Mouse (Mus musculus): Measurements from ENCODE around the gene Polr2a. TPM values are rescaled to one million over a fixed set of nuclear protein-coding genes. Genes with fewer than 3 reads are reported as not detected.

Gene Polr2a
- polyA plus RNA-seq, 1 experiment from 2014 or later: 32.7 TPM

GRCm38 (mm10) chr11:69800138-69800391 is 41.6 kb upstream of the Polr2a start:
- H3K36me3 ChIP-seq: no peaks in the 10 kb centered on the region
- no peaks in the 10 kb centered on the region for H3K9me3 ChIP-seq
- peaks cover 55% of the 10 kb centered on the region for H3K4me1 ChIP-seq
- H3K27ac ChIP-seq: peak overlapping the region; percentile 83
- 0 out of 2 replicates have a peak, but pooled peaks have one; percentile 23 for ATAC-seq (ENCODE audit: insufficient number of reproducible peaks, insufficient read depth, low FRiP score, low TSS enrichment)
- H3K4me2 ChIP-seq (replicated peaks): peak overlapping the region; percentile 90
- WGBS: 0% methylated on average over 11 of the region's 11 CpGs
- peak overlapping the region; percentile 68 for H3K9ac ChIP-seq
- H3K27me3 ChIP-seq: peaks cover 72% of the 10 kb centered on the region
- H3K4me3 ChIP-seq: peak overlapping the region; percentile 57

GRCm38 (mm10) chr11:69799394-69800137 is 41.1 kb upstream of the Polr2a start:
- 23% methylated on average over 11 of the region's 12 CpGs for WGBS
- ATAC-seq (ENCODE audit: insufficient number of reproducible peaks, insufficient read depth, low FRiP score, low TSS enrichment): no peak
- H3K9ac ChIP-seq: no peak overlapping the region; the same call in 1 of the 2 replicates
- H3K9me3 ChIP-seq: no peaks in the 10 kb centered on the region
- peak overlapping the region; percentile 90 for H3K4me2 ChIP-seq (replicated peaks)
- H3K27ac ChIP-seq: peak overlapping the region; percentile 83; the same call in 1 of the 2 replicates
- peaks cover 50% of the 10 kb centered on the region for H3K4me1 ChIP-seq
- H3K36me3 ChIP-seq: no peaks in the 10 kb centered on the region
- H3K27me3 ChIP-seq: peaks cover 67% of the 10 kb centered on the region
- peak overlapping the region; percentile 57 for H3K4me3 ChIP-seq

- H3K4me3 ChIP-seq: no peak overlapping the region
- H3K27me3 ChIP-seq: peaks cover 60% of the 10 kb centered on the region
- H3K4me1 ChIP-seq: peaks cover 34% of the 10 kb centered on the region
- WGBS: 68% methylated on average over 7 of the region's 7 CpGs
- no peaks in the 10 kb centered on the region for H3K9me3 ChIP-seq
- no peak for ATAC-seq (ENCODE audit: insufficient number of reproducible peaks, insufficient read depth, low FRiP score, low TSS enrichment)
- no peaks in the 10 kb centered on the region for H3K36me3 ChIP-seq
- no peak overlapping the region for H3K27ac ChIP-seq
- no peak overlapping the region for H3K9ac ChIP-seq
- H3K4me2 ChIP-seq (replicated peaks): no peak overlapping the region
Observed at GRCm38 (mm10) chr11:69797924-69798323, 39.5 kb upstream of the Polr2a start.

- H3K9ac ChIP-seq: peak overlapping the region; percentile 48
- H3K4me1 ChIP-seq: peaks cover 19% of the 10 kb centered on the region
- no peak for ATAC-seq (ENCODE audit: insufficient number of reproducible peaks, insufficient read depth, low FRiP score, low TSS enrichment)
- H3K27ac ChIP-seq: no peak overlapping the region
- no peaks in the 10 kb centered on the region for H3K36me3 ChIP-seq
- peak overlapping the region; percentile 43 for H3K4me3 ChIP-seq
- peaks cover 41% of the 10 kb centered on the region for H3K27me3 ChIP-seq
- 3% methylated on average over 13 of the region's 13 CpGs for WGBS
- no peaks in the 10 kb centered on the region for H3K9me3 ChIP-seq
- peak overlapping the region; percentile 87 for H3K4me2 ChIP-seq (replicated peaks)
Observed at GRCm38 (mm10) chr11:69795983-69796435, 37.6 kb upstream of the Polr2a start.

- ATAC-seq (ENCODE audit: insufficient number of reproducible peaks, insufficient read depth, low FRiP score, low TSS enrichment): peak; percentile 92
- Histone ChIP-seq H3K27ac (peak within 1 kb of the TSS; percentile 38; the same call in 1 of the 2 replicates), H3K4me1 (peaks cover 16% of the 10 kb centered on the region), H3K9ac (peak within 1 kb of the TSS; percentile 48), H3K9me3 (no peaks in the 10 kb centered on the region), H3K36me3 (no peaks in the 10 kb centered on the region), H3K4me2 (replicated peaks) (peak within 1 kb of the TSS; percentile 87), H3K27me3 (peaks cover 41% of the 10 kb centered on the region), H3K4me3 (peak within 1 kb of the TSS; percentile 43)
- 2% methylated on average over 52 of the region's 52 CpGs for WGBS
Observed at GRCm38 (mm10) chr11:69795168-69795982, 36.9 kb upstream of the Polr2a start, which contains the start of gene Chrnb1. Gene Chrnb1, minus strand, starts transcription at chr11:69795943.

GRCm38 (mm10) chr11:69793429-69793828 is 35.0 kb upstream of the Polr2a start:
- peaks cover 36% of the 10 kb centered on the region for H3K27me3 ChIP-seq
- H3K27ac ChIP-seq: no peak overlapping the region
- no peak overlapping the region for H3K4me3 ChIP-seq
- H3K4me1 ChIP-seq: 0 out of 2 replicates have a peak, but pooled peaks cover 5% of the 10 kb centered on the region
- 57% methylated on average over 5 of the region's 5 CpGs for WGBS
- no peaks in the 10 kb centered on the region for H3K9me3 ChIP-seq
- no peaks in the 10 kb centered on the region for H3K36me3 ChIP-seq
- no peak overlapping the region for H3K9ac ChIP-seq
- ATAC-seq (ENCODE audit: insufficient number of reproducible peaks, insufficient read depth, low FRiP score, low TSS enrichment): no peak
- H3K4me2 ChIP-seq (replicated peaks): no peak overlapping the region

- Histone ChIP-seq H3K4me3 (no peak overlapping the region), H3K9ac (no peak overlapping the region), H3K4me2 (replicated peaks) (no peak overlapping the region), H3K4me1 (0 out of 2 replicates have a peak, but pooled peaks cover 5% of the 10 kb centered on the region), H3K27me3 (peaks cover 16% of the 10 kb centered on the region), H3K36me3 (no peaks in the 10 kb centered on the region), H3K27ac (no peak overlapping the region), H3K9me3 (no peaks in the 10 kb centered on the region)
- WGBS: 72% methylated on average over 5 of the region's 5 CpGs
- no peak for ATAC-seq (ENCODE audit: insufficient number of reproducible peaks, insufficient read depth, low FRiP score, low TSS enrichment)
Observed at GRCm38 (mm10) chr11:69791420-69791819, 33.0 kb upstream of the Polr2a start.

- Histone ChIP-seq H3K4me2 (replicated peaks) (no peak overlapping the region), H3K9ac (no peak overlapping the region), H3K27ac (no peak overlapping the region), H3K36me3 (no peaks in the 10 kb centered on the region), H3K27me3 (peaks cover 8% of the 10 kb centered on the region), H3K9me3 (no peaks in the 10 kb centered on the region), H3K4me1 (no peaks in the 10 kb centered on the region), H3K4me3 (no peak overlapping the region)
- ATAC-seq (ENCODE audit: insufficient number of reproducible peaks, insufficient read depth, low FRiP score, low TSS enrichment): no peak
- WGBS: 47% methylated on average over 5 of the region's 5 CpGs
Observed at GRCm38 (mm10) chr11:69789431-69789830, 31.0 kb upstream of the Polr2a start.

GRCm38 (mm10) chr11:69787306-69787705 is 28.9 kb upstream of the Polr2a start:
- no peak overlapping the region for H3K4me3 ChIP-seq
- H3K4me1 ChIP-seq: no peaks in the 10 kb centered on the region
- ATAC-seq (ENCODE audit: insufficient number of reproducible peaks, insufficient read depth, low FRiP score, low TSS enrichment): no peak
- no peaks in the 10 kb centered on the region for H3K27me3 ChIP-seq
- H3K4me2 ChIP-seq (replicated peaks): no peak overlapping the region
- H3K9me3 ChIP-seq: no peaks in the 10 kb centered on the region
- no peaks in the 10 kb centered on the region for H3K36me3 ChIP-seq
- WGBS: 90% methylated on average over 5 of the region's 5 CpGs
- H3K27ac ChIP-seq: no peak overlapping the region
- H3K9ac ChIP-seq: no peak overlapping the region

GRCm38 (mm10) chr11:69784793-69785272 is 26.4 kb upstream of the Polr2a start:
- H3K36me3 ChIP-seq: no peaks in the 10 kb centered on the region
- no peak overlapping the region for H3K4me3 ChIP-seq
- H3K27ac ChIP-seq: no peak overlapping the region
- no peak overlapping the region for H3K9ac ChIP-seq
- peaks cover 6% of the 10 kb centered on the region; the same call in 1 of the 2 replicates for H3K27me3 ChIP-seq
- H3K4me1 ChIP-seq: no peaks in the 10 kb centered on the region
- no peaks in the 10 kb centered on the region for H3K9me3 ChIP-seq
- peak overlapping the region; percentile 6; the same call in 1 of the 2 replicates for H3K4me2 ChIP-seq (replicated peaks)
- ATAC-seq (ENCODE audit: insufficient number of reproducible peaks, insufficient read depth, low FRiP score, low TSS enrichment): no peak
- 44% methylated on average over 15 of the region's 15 CpGs for WGBS

- Histone ChIP-seq H3K4me2 (replicated peaks) (no peak overlapping the region), H3K4me3 (no peak overlapping the region), H3K9ac (no peak overlapping the region), H3K4me1 (peaks cover 12% of the 10 kb centered on the region), H3K27ac (no peak overlapping the region), H3K9me3 (no peaks in the 10 kb centered on the region), H3K36me3 (peaks cover 2% of the 10 kb centered on the region), H3K27me3 (peaks cover 33% of the 10 kb centered on the region)
- ATAC-seq (ENCODE audit: insufficient number of reproducible peaks, insufficient read depth, low FRiP score, low TSS enrichment): no peak
- WGBS: 30% methylated on average over 4 of the region's 4 CpGs
Observed at GRCm38 (mm10) chr11:69781828-69782227, 23.4 kb upstream of the Polr2a start.

Measured in embryonic facial prominence, embryonic 12.5 days (tissue).